Mouse (Mus musculus): ENCODE results near the gene Dusp16. TPM values are rescaled to one million over a fixed set of nuclear protein-coding genes. Genes with fewer than 3 reads are reported as not detected.

Dusp16 gene
- total RNA-seq, 2 experiments from 2014 or later: 22.6 to 22.7 TPM

DNA sequence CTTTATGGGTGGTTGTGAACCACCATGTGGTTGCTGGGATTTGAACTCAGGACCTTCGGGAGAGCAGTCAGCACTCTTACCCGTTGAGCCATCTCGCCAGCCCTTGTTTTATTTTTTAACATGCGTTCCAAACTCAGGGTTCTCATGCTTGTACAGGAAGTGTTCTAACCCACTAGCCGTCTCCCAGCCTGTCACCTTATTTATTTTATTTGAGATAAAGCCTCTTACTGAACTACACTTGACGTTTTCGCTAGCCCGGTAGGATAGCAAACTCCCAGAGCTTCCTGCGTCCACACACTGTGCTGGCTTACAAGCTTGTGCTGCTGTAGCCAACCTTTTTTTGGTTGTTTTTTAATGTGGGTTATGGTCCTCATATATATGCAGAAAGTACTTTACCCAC lies 126.6 kb downstream of the Dusp16 start:
- DNase-seq: no peak
- intact Hi-C loops (cut with DNase I): no loop called here

Other genes starting within 250 kb of the Dusp16 start
- 10 to 100 TPM; 56.1 to 62.8 TPM for gene Lrp6, start 225.7 kb downstream of the Dusp16 start, total RNA-seq (2021)
- 1 to 10 TPM; 5.5 to 7.4 TPM for gene Mansc1, start 160.1 kb downstream of the Dusp16 start, total RNA-seq (2021)
- 1 to 10 TPM; 9.1 to 9.9 TPM for gene Borcs5, start 153.1 kb downstream of the Dusp16 start, total RNA-seq (2021)
- 1 to 10 TPM; 6.5 to 8.6 TPM for gene Crebl2, start 37.5 kb upstream of the Dusp16 start, total RNA-seq (2021)
- gene Gpr19, start 106.0 kb upstream of the Dusp16 start, total RNA-seq (2021): 1 to 10 TPM; 4.4 to 4.7 TPM
- 10 to 100 TPM; 47.5 to 49.0 TPM for gene Cdkn1b, start 127.8 kb upstream of the Dusp16 start, total RNA-seq (2021)
- 10 to 100 TPM; 15.4 to 18.5 TPM for gene Apold1, start 189.1 kb upstream of the Dusp16 start, total RNA-seq (2021)
- gene Ddx47, start 219.0 kb upstream of the Dusp16 start, total RNA-seq (2021): 10 to 100 TPM; 39.3 to 43.3 TPM

All from heart, postnatal 14 days (tissue).